Mouse (Mus musculus) heart, postnatal 0 days (tissue): ENCODE data around the gene Kcnn4.

ENCODE experiments used
- CTCF ChIP-seq: IDR thresholded peaks from 2 replicates; pipeline ENCODE4 v1.5.1; 2016; ENCODE audit warnings: antibody characterized with exemption, control low read depth, low read depth
- EP300 ChIP-seq: IDR thresholded peaks from 2 replicates; pipeline ENCODE4 v1.6.1; 2016; ENCODE audit warnings: antibody characterized with exemption, low read depth

GRCm38 (mm10) chr7:24366716-24367632 lies 3.1 kb upstream of the Kcnn4 start:
- TF ChIP-seq CTCF = no peak
- no peak for TF ChIP-seq EP300
